ENCODE assay signal across 9 mouse cellular contexts in the genomic region with DNA sequence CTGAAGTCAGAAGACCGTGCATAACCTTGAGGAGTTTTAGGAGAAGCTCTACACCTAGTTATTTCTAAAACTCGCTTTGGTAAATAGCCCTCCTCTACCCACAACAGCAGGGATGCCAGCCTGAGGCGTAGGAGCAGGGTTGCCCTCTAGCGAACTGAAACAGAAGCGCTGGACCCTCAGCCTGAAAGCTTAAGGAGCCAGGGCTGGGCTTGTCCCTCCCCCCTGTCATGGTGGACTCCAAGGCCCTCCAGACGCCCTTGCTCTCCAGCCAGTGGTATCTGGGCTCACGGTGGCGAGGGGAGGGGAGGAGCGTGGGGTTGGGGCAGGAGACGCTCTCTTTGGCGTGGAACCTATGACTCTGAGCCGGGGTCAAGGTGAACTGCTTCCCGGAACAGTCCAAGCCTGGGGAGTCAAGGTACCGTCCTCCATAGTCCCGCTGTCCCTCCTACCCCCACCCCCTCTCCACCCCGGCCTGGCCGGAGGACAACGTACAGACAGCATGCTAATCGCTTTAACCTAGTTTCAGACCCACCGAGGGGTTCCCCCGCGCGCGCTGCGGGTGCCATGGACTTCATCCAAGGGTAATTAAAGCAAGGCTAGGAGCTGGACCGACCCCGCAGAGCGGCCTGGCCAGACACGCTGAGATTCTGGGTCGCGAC. TPM values are rescaled to one million over a fixed set of nuclear protein-coding genes. Genes with fewer than 3 reads are reported as not detected.
A peak's percentile ranks its signal among the peaks of the same experiment; 100 is the strongest.
DNase-seq lines count a peak whose midpoint lies in the region; ATAC-seq and TF ChIP-seq lines count a peak whose summit lies in the region.
"Had no signal": no experiment of that assay in that cellular context is flagged by ENCODE, and none has a peak within 500 bp of the region (broad histone marks: within the 10 kb centered on the region; RNA-seq: fewer than 3 reads in every experiment).

No protein-coding gene starts in this region.

- peak overlapping the region; percentile 14; the same call in 1 of the 2 replicates for H3K4me3 ChIP-seq in kidney, embryonic 14.5 days (ENCODE audit: low read length)
- peak overlapping the region; percentile 6 for H3K4me3 ChIP-seq in cerebellum, adult 2 months (replicated peaks; ENCODE audit: insufficient read depth, low read depth, low read length)
- no peak overlapping the region for H3K4me3 ChIP-seq in forebrain, embryonic 11.5 days (ENCODE audit: low read depth, low read length)

- 1% methylated on average over 28 of the region's 31 CpGs for WGBS in kidney, embryonic 14.5 days
- under 1% methylated on average over 31 of the region's 31 CpGs for WGBS in cerebellum, adult 2 months
- WGBS in forebrain, embryonic 11.5 days = 1% methylated on average over 30 of the region's 31 CpGs

- no peaks in the 10 kb centered on the region for H3K36me3 ChIP-seq in kidney, embryonic 14.5 days (ENCODE audit: control insufficient read depth, insufficient read depth, low read length)
- H3K36me3 ChIP-seq in forebrain, embryonic 11.5 days (ENCODE audit: control insufficient read depth, insufficient read depth, low read length) = no peaks in the 10 kb centered on the region

- no peak; the same call in 1 of the 2 replicates for TF ChIP-seq CTCF in cerebellum, adult 2 months (IDR thresholded peaks at IDR 0.05; ENCODE audit: borderline replicate concordance, insufficient read depth, low read depth, low read length)

- no peak overlapping the region for H3K9ac ChIP-seq in kidney, embryonic 14.5 days (ENCODE audit: low read depth, low read length)
- no peak overlapping the region for H3K9ac ChIP-seq in forebrain, embryonic 11.5 days (ENCODE audit: low read length)

- DNase-seq in kidney, postnatal 25 days = no peak
- peak; percentile 29 to 31 for DNase-seq in cerebellum, adult 2 months
- DNase-seq in forebrain, embryonic 11.5 days (ENCODE audit: low spot score) = peak; percentile 71
- no peak for DNase-seq in thymus, postnatal 14 days
- DNase-seq in right cerebral cortex, postnatal 14 days = no peak
- DNase-seq in urinary bladder, adult 18-20 months (ENCODE audit: low spot score in 2 of 2) = no peak

- H3K27me3 ChIP-seq in kidney, embryonic 14.5 days (ENCODE audit: control insufficient read depth, insufficient read depth, low read length) = peaks cover 97% of the 10 kb centered on the region
- peaks cover 4% of the 10 kb centered on the region; the same call in 1 of the 2 replicates for H3K27me3 ChIP-seq in cerebellum, adult 2 months (ENCODE audit: control insufficient read depth, insufficient read depth, low read length)
- peaks cover 95% of the 10 kb centered on the region for H3K27me3 ChIP-seq in forebrain, embryonic 11.5 days (ENCODE audit: control insufficient read depth, insufficient read depth, low read length)

- H3K9me3 ChIP-seq in kidney, embryonic 14.5 days (ENCODE audit: control insufficient read depth, low read length) = no peaks in the 10 kb centered on the region
- H3K9me3 ChIP-seq in forebrain, embryonic 11.5 days (ENCODE audit: control insufficient read depth, low read length) = no peaks in the 10 kb centered on the region

- peak overlapping the region; percentile 39 for H3K4me2 ChIP-seq in kidney, embryonic 14.5 days (replicated peaks; ENCODE audit: low read depth, low read length)
- peak overlapping the region; percentile 42 for H3K4me2 ChIP-seq in forebrain, embryonic 11.5 days (ENCODE audit: low read depth, low read length, severe bottlenecking)

- peak; percentile 49; the same call in 1 of the 2 replicates for ATAC-seq in kidney, embryonic 14.5 days (ENCODE audit: low FRiP score, low TSS enrichment)
- peak; percentile 72 for ATAC-seq in forebrain, embryonic 11.5 days (replicated peaks; ENCODE audit: low FRiP score)
- ATAC-seq in megakaryocyte progenitor cell, adult 5-6 weeks (replicated peaks; ENCODE audit: poor library complexity) = peak; percentile 41
- ATAC-seq: Patski had no signal

- no peak for TF ChIP-seq POLR2A in cerebellum, adult 2 months (IDR thresholded peaks at IDR 0.05; ENCODE audit: borderline replicate concordance, insufficient read depth, low read length)

- no peak overlapping the region for H3K27ac ChIP-seq in kidney, embryonic 14.5 days (ENCODE audit: low read depth, low read length)
- no peak overlapping the region for H3K27ac ChIP-seq in cerebellum, adult 2 months (ENCODE audit: insufficient read depth, low read length)
- no peak overlapping the region for H3K27ac ChIP-seq in forebrain, embryonic 11.5 days (ENCODE audit: low read depth, low read length)

- 0 out of 2 replicates have a peak, but pooled peaks cover 3% of the 10 kb centered on the region for H3K4me1 ChIP-seq in kidney, embryonic 14.5 days (ENCODE audit: control insufficient read depth, insufficient read depth, low read length)
- H3K4me1 ChIP-seq in cerebellum, adult 2 months (ENCODE audit: control insufficient read depth, insufficient read depth, low read length) = no peaks in the 10 kb centered on the region; the same call in 1 of the 2 replicates
- peaks cover 16% of the 10 kb centered on the region; the same call in 1 of the 2 replicates for H3K4me1 ChIP-seq in forebrain, embryonic 11.5 days (replicated peaks; ENCODE audit: control insufficient read depth, insufficient read depth, low read length)

RNA-seq across cellular contexts. Expression of a gene that starts 2.7 kb away (rescaled TPM):
- polyA plus RNA-seq in kidney, embryonic 14.5 days (2014; fragmentation: Nextera tagmentation; extraction: Ambion mirVana) = not detected in 2 replicates
- polyA plus RNA-seq in cerebellum, adult 2 months (2012; rRNA removed) = 0.08 TPM in 1 of 2 replicates, not detected in the other
- polyA plus RNA-seq in forebrain, embryonic 11.5 days (2014; fragmentation: Nextera tagmentation; extraction: Ambion mirVana) = 0.17 TPM in 1 of 2 replicates, not detected in the other
- not detected in 2 replicates for total RNA-seq in megakaryocyte progenitor cell, adult 5-6 weeks (2015)
- not detected in 2 replicates for total RNA-seq in megakaryocyte progenitor cell, adult 5-6 weeks (2017)
- polyA plus RNA-seq: Patski had no signal

Comparison
In these comparisons a context has a peak if more than half of its experiments do, and no peak if none do; other contexts are left out.
1. DNase-seq: peak in cerebellum, adult 2 months (2 of 2) and forebrain, embryonic 11.5 days (single experiment); none in kidney, postnatal 25 days (0 of 2), thymus, postnatal 14 days (single experiment), right cerebral cortex, postnatal 14 days (single experiment) and urinary bladder, adult 18-20 months (0 of 2).
2. Peak in every context shown above with its lines, with median percentiles within 50 percentile points of each other: ATAC-seq.